Mouse (Mus musculus) urinary bladder, postnatal 36 days (tissue): ENCODE measurements around the gene Nlgn1.

ENCODE experiments used
- DNase-seq, 2 experiments: peaks; one replicate each; pipeline ENCODE4 v3.0.0; 2022; ENCODE audit warnings: low spot score in 2 of 2, mixed read lengths in 1 of 2

The Nlgn1 gene

DNA sequence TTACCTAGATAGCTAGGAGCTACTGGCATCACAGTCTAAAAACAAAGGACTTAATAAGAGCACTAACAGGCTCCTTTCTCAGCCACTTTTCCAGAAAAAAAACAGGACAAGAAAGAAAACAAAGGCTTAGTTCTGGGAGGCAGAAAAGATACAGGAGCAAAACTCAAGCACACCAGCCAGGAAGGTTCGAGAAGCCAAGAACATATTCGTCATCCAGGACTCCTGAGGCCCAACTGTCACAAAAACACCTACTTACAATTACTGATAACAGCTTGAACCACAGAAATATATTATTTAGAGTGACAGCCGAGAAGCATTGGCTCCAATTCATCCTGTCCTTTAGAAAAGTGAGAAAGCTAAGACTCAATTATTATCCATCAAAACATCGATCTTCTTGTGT is 281.5 kb downstream of the Nlgn1 start:
- DNase-seq = no peak

DNA sequence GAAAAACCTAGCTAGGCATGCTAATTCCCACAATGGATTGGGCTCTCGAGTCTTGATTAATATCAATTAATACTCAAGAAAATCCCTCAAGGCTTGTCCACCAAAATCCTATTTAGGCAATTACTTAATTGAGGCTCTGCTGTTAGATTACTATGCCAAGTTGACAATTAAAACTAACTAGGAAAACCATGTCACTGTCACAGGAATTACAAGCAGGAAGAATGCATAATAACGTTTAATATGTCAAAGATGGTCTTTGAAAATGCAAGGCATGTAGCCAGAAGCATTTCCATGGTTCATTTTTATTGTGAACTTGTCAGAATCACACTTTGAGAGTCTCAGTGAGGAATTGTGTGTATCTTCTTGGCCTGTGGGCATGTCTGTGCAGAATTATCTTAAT is 289.3 kb downstream of the Nlgn1 start:
- no peak for DNase-seq

DNA sequence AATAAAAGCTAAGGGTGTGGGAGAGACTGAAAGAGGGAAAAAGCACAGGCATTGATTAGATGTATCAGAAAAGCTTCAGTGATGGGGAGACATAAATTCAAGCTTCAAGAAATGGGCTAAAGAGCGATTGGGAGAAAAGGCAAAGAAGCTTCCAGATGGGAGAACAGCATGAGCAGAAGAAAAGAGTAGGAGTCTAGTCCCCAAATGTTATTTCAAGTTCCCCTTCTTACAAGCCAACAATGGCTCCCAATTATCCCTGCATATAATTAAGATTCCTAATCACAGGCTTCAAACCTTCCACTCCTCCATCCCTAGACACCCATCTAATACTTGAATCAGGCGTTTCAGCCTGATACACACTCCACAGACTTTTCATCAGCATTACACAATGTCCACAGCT is 292.6 kb downstream of the Nlgn1 start:
- no peak for DNase-seq

DNA sequence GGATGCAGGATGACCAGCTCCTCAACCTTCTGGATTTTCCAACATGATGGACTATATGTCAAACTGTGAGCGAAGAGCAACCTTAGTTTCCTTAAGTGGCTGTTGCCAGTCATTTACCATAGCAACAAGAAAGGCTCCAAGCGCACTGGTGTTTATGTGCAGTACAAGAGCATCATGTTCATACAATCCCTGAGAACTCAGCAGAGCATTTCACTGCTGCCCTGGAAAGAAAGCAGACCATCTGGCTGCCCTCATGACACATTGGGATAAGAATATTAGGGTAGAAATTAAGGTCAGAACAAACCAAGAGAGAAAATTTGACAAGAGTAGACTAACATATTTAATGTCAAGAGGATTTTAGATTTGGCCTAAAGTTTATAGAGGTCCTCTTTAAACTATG is 306.2 kb downstream of the Nlgn1 start:
- no peak for DNase-seq

DNA sequence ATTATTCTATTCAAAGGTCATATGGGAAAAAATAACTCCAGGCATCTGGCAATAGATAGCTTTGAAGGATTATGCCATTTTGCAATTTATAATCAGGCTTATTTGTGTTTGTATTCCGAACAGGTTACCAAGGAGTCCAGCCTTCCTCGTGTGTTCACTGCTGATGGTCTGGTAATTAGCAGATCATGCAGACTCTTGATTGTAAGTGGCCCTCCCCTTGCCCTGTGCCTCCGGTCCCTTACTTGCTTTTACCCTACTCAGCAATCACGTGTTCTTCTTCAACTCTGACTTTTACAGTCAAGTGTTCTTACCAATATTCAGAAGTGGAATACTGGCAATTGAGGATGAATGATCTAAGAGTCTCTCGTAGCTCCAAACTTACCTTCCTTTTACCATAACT is 309.0 kb downstream of the Nlgn1 start:
- no peak for DNase-seq

DNA sequence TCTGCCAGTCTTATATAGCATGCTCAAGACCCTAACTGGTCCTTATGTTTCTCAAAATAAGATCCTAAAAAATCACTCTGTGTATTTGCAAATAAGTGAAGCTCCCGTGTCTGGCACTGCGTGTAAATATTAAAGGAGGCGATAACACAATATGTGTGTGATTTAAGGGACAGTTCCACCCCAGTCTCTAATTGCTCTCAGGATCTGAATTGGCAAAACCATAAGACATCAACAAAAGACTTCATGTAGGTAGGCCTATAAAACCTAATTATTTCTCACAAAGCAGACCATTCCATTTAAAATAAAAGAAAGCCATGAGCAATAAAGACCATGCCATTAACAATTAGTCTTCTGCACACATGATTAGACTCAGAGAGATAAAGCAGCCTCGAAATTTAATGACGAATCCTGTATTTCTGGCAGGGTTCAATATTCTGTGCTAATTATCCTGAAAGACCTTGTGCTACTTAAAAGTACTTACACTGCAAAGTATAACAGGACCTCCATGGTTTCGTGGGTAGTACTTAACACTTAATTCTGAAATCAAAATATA is 310.6 kb downstream of the Nlgn1 start:
- DNase-seq = no peak

DNA sequence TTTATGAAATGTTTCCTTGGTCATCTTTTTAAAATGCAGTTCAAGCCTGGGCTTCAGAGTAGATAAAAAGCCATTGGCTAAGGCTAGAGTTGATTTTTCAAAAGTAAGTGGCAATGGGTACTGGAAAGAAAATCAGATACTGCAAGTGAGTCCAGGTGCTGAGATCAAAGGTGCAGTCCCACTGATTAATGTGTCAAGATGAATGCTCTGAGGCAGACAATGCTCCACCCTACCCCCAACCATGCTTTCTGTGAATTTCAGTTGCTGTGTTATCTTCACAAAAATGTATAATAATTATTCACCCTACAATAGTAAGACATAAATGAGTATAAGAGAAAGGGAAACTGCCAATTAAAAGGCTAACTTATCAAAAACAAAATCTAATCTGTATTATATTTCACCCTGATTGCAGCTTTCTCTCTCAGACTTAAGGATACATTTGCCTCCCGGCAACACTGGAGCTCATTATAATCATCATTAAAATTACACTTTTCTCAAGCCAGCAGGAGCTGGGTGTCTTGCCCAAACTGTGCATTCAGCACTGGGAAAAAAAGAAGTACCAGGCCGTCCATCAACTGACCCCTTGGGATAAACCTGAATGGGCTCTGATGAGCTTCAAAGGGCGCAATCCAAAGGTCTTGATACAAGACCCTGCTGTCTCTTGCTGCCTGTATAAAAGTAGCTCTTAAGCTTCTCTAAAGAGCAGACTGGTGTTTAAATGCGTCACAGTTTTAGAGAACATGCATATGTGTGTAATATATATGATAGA is 320.8 kb downstream of the Nlgn1 start:
- no peak for DNase-seq

DNA sequence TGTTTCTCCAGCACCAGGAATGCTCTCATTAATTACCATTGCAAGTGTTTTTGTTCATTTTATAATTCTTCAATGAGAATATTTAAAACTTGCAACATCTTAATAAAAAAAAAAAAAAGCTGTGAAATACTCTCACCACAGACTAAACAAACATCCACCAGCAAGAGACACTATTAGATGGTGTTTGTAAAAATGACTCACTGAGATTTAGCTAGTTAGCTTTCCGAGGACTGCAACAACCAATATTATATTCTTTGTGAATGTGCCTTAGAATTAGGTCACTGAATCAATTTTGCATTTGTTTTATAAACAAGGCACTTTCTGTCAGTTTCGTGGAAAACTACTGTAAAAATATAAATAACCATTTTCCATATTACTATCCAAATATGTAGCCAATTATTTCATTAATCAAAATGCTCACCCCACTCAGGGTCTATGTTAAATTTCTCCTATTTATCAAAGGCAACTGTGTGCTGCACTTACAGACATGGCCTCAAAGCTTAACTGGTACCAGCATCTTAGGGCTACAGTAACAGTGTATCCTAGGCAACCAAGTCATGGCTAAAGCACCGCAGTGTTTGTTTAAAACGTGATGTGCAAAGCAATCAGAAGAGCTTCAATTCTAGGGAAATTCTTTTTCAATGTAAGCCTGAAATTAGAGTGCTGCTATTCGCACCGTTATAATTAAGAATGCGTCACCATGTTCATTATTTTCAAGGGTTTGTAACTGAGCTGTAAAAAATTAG is 329.2 kb downstream of the Nlgn1 start:
- DNase-seq = no peak

DNA sequence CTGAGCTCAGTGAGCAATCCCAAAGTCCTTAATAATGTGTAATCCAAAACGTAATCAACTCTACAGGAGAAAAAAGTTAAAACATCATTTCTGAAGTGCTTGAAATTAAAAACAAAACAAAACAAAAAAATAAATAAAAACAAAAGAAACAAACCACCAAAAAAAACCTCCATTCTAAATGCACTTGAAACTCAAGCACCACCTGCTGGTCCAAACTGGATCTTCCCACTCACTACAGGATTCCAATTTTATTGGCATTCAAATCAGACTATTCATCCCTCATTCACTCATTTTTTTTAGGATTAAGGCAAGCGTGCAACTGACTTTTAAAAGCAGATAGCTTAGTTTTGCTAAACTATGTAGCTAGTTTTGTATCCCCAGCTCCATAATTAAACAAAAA is 329.9 kb downstream of the Nlgn1 start:
- DNase-seq = no peak

DNA sequence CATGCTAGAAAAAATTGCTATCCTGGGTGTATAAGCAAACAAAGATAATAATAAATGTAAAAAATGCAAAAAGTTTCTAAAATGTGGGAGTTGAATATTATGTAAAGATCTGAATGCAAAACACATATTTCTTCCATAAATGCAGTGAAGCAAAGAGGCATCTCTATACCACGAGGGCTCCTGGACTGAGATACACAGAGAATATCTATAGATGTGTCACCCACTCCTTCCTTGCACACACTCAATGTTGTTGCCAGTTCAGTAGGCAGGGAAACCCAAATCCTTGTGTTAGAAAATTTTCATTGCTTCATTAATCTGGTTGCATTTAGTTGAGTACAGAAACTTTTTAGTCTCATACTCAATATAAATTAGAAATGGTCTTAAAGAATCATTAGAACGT is 364.7 kb downstream of the Nlgn1 start:
- DNase-seq = no peak

DNA sequence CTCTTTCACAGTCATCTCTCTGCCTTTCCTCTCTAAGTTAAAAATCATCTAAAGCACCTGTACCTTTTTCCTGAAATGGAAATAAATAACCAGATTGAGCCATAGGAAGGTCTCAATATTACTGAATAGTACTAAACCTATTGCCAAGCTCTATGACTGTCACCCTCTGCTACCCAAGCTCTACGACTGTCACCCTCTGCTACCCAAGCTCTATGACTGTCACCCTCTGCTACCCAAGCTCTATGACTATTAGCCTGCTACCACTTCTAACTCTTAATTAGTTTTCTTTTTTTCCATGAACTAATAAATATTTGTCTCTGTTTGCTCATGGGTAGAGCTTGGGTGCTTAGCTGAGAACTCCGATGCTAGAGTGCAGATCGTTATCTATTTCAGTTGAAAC is 368.0 kb downstream of the Nlgn1 start:
- DNase-seq = no peak

DNA sequence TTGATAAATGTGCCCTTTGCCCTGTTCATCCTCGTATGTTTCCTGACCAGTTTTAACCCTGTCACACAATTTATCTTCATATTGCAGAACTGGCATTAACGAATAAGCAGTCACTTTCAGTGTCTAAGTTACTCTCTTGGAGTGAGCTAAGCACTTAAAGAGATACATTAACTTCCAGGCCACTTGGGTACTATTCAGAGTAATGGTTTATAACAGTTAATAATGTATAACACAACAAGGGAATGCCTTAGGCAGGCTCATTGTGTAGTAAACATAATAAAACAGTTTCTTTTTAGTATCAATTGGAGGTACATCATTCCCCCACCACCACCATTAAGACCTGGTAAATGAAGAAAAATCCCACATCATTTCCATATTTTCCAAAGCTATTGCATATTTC is 368.7 kb downstream of the Nlgn1 start:
- DNase-seq = no peak

DNA sequence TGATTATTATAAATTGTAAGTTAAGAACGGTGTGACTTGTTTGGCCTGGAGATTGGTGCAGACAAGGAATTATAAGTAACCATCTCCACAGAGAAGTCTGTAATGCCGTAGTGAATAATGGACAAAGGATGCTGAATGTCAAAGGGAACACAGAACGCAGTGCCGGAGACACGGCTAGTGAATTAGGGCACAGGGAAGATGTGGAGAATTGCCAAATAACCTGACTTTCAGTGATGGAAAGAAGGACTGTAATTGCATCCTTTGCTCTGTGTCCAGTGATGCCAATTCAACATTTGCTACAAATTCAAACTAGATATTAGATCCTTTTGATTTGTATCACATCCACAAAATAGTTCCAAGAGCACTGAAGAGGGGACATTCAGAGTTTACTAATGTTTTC is 415.7 kb downstream of the Nlgn1 start:
- no peak for DNase-seq

DNA sequence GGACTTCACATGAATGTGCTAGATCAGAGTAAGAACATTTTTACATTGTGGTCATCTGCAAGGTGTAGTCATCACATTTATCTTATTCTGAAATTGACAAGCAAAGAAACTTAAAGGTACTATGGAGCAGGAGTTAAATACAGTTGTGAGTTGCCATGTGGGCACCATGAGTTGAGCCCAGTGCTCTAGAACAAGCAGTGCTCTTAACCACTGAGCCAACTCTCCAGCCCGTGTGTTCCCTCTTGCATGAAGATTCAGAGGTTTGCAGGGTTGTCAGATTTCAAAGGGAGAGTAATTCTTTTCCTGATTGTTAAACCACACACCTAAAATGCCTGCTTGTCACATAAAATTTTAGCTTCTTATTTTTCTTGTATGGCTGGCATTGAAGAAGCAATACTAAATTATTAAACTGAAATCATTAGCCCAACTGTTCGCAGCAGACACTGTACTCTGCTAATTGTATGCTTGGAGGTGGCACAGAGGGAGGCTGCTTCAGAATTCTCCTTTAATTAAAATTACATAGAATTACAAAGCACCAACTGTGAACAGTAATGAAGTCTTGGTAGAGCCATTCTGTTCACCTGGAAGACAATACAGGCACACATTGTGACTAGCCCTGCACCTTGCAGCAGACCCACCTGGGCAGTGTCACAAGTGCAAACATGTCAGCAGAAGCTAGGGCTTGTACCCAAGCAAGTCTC is 417.7 kb downstream of the Nlgn1 start:
- DNase-seq = no peak

DNA sequence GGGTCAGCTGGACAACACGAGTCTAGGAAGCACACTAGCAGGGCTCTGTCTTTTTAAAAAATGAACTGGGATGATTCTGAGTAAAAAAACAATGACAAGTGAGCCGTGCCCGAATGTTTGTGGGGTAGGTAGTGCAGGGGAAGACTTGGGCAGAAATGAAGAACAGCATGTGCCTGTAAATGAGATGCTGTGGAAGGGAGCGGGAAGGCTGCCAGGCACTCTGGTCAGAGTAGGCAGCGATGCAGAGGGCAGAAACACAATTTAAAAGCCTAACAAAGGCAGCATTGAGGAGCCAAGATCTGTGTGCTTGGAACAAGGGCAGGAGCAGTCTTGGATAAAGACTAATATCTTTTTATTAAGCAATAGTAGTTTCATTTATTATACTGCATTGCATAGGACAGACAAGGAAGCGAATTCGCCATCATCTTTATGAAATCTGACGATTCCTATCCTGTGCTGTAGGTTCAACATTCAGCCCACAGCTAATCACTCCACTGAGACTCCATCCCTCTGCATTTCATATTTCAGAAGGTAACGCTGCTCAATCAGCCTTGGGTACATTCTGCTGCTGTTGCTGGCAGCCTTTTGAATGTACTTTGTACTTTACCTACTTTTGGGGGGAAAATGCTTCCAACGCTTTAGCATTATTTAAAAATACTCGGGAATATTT is 429.0 kb downstream of the Nlgn1 start:
- no peak for DNase-seq

DNA sequence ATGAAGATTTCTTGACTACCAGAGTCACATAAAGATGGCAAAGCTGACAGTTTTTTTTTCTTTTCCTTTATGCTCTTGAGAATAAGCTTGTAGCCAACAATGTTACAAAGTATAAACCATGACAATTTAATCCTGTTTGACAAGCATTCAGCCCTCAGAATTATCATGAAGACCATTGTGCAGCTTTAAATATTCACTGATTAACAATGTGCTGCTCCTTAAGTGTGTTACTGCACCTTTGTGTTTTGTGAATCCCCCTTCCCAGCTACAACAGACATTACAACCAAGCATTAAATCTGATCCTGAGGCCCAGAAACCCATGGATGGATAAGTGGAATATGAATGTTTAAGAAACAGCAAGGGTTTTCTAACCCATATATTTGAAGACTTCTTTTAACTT is 434.8 kb downstream of the Nlgn1 start:
- DNase-seq = no peak

DNA sequence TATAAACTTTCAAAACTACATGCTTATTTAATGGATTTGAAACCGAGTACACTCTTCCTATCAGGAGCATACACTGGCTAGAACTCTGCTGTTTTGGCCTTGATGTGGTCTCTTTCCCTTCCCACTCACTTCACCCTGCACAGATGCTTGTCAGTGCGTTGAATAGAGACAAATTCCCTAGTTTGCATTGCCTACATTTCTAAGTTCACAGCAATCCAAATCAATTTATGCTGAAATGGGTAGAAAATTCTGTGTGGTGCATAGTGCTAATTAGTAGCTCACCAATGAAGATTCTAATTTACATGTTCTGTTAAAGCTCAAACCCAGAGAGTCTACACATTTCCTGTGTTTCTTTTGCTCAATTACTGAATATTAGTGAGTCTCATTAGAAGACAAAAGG is 447.5 kb downstream of the Nlgn1 start:
- DNase-seq = no peak

DNA sequence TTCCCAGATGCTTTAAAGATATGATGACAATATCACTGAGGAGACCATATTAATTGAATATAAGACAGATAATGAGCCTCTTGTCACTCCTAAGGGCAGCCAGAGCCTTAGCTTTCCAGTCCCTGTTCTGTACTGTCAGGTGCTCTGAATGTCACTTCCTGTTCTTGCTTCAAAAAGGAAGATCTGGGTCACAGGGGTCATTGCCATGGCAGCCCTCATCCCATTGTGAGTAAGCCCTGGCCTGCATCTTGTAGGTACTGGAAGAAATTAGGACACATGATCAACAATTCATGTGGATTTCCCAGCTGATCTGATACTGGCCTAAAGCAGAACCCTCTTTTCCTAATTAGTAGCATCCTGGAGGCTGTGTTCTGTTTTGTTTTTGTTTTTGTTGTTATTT is 463.1 kb downstream of the Nlgn1 start:
- no peak for DNase-seq

DNA sequence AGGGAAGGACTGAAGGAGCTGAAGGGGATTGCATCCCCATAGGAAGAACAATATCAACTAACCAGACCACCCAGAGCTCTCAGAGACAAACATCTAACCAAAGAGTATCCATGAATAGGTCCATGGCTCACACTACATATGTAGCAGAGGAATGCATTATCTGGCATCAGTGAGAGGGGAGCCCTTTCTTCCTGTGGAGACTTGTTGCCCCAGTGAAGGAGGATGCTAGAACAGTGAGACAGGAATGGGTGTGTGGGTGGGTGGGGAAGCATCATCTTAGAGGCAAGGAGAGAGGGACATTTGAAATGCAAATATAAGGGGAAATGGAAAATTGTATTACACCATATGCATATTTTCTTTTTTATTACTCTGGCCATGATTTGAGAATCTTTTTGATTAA is 473.9 kb downstream of the Nlgn1 start:
- DNase-seq = no peak

DNA sequence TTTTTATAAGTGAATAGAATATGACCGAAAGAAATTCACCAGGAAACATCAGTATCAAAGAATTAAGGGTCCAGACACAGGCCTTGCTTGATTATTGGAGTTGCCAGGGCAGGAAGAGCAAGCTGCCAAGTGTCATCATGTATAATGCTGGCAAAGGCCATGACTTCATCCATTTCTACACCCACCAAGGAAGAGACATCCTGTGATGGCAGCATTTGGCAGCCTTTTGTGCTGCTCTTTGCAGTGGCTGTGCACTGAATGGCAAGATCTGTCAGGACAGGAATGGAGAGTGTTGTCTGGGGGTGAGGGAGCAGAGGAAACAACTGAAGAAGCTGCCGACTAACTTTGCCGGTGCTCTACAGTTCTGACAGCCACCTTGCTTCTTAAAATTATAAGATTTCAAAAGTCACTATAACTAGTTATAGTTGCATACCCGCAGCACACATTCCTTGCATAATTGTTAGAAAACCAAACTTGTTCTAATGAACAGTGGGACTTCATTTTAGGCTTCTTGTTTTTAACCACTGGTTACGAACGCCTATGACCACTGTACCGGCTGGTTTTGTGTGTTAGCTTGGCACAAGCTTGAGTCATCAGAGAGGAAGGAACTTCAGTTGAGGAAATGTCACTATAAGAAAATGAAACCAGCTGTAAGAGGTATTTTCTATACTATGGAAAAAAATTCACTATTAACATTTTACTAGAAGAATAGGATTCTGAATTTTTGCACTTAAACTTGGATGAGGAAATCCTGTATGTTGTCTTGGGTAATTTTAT is 487.4 kb downstream of the Nlgn1 start:
- no peak for DNase-seq

DNA sequence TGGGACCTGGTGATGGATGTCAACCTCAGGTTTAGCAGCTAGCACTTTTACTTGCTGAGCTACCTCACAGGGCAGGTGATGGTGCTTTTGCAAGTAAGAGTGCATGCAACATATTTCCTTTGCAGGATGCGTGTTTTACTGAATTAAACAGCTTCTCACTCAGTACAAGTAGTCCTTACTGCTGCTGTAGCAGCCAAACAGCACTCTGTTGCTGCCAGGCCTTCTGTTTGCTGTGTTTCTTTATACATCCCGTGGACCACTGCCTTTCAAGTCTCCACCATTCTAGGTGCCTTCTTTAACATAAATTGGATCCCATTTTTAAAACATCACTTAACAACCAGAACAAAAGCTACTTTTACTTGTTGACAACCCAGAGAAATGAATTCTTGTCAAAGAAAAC is 502.0 kb downstream of the Nlgn1 start:
- no peak for DNase-seq
